16 mouse cellular contexts compared by ENCODE assay signal in the genomic region with DNA sequence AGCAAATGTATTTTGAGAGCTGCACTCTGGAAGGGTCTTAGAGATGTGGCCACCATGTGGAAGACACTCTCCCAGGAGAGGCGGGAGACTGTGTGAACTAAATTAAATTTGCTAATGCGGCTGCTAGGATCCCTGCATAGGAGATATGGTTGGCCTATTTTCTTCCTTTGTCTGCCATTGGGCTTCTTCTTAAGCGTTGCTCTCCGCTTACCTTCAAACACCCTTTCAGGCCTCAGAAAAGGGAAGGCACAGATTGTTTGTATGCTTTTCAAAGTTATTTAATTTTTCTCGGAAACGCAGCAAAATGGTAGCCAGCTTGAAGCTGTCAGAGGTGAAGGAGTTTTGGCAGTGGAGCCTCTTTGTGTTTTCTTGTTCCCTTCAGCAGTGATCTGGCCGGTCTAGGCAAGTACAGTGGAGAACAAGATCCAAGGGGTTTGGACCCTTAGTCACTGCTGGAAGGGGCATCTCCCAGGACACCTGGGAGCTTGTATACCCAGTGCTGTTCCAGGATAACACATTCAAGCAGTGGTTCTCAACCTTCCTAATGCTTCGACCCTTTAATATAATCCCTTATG. TPM values are rescaled to one million over a fixed set of nuclear protein-coding genes. Genes with fewer than 3 reads are reported as not detected.
DNase-seq lines count a peak whose midpoint lies in the region; ATAC-seq and TF ChIP-seq lines count a peak whose summit lies in the region.
"Had no signal": no experiment of that assay in that cellular context is flagged by ENCODE, and none has a peak within 500 bp of the region (broad histone marks: within the 10 kb centered on the region; RNA-seq: fewer than 3 reads in every experiment).

No protein-coding gene starts in this region.

- no peak for ATAC-seq in heart, embryonic 16.5 days (replicated peaks; ENCODE audit: extremely low read depth, insufficient read depth, low FRiP score)
- no peak; the same call in 1 of the 2 replicates for ATAC-seq in forebrain, postnatal 0 days
- no peak for ATAC-seq in midbrain, embryonic 13.5 days
- ATAC-seq: intestine, postnatal 0 days had no signal

- intact Hi-C loops in heart, postnatal 25 days (cut with DNase I), result loop anchor here (10.0 kb wide), 1 partner anchor 111 kb away; a partner anchor contains a TSS

- H3K27ac ChIP-seq in heart, embryonic 16.5 days (ENCODE audit: low read length), result 0 out of 2 replicates have a peak overlapping the region, but pooled peaks have one; percentile 7
- peak overlapping the region; percentile 71 for H3K27ac ChIP-seq in layer of hippocampus, adult 2 months
- peak overlapping the region; percentile 83 for H3K27ac ChIP-seq in forebrain, postnatal 0 days (ENCODE audit: low read depth, low read length)
- peak overlapping the region; percentile 49 for H3K27ac ChIP-seq in midbrain, embryonic 13.5 days
- H3K27ac ChIP-seq: heart, embryonic 13.5 days had no signal

- no peak overlapping the region for H3K4me3 ChIP-seq in heart, embryonic 16.5 days (ENCODE audit: low read length)
- no peak overlapping the region for H3K4me3 ChIP-seq in layer of hippocampus, adult 2 months
- no peak overlapping the region for H3K4me3 ChIP-seq in forebrain, postnatal 0 days (ENCODE audit: low read depth, low read length)
- H3K4me3 ChIP-seq in midbrain, embryonic 13.5 days (replicated peaks), result no peak overlapping the region
- H3K4me3 ChIP-seq: heart, embryonic 13.5 days had no signal

- no peak for DNase-seq in heart, postnatal 25 days (ENCODE audit: low spot score)
- no peak for DNase-seq in layer of hippocampus, adult 2 months (ENCODE audit: low spot score in 2 of 2)
- DNase-seq in layer of hippocampus, postnatal 25 days (ENCODE audit: extremely low spot score in 1 of 2, low spot score in 1 of 2), result no peak
- peak; percentile 60 for DNase-seq in forebrain, postnatal 0 days
- no peak for DNase-seq in urinary bladder, postnatal 14 days (ENCODE audit: low spot score)
- DNase-seq: adrenal gland, postnatal 10 days had no signal

- H3K27me3 ChIP-seq in heart, embryonic 16.5 days (ENCODE audit: control insufficient read depth, insufficient read depth, low read length), result no peaks in the 10 kb centered on the region
- no peaks in the 10 kb centered on the region for H3K27me3 ChIP-seq in forebrain, postnatal 0 days (ENCODE audit: insufficient read depth, low read length)
- no peaks in the 10 kb centered on the region for H3K27me3 ChIP-seq in midbrain, embryonic 13.5 days
- H3K27me3 ChIP-seq: heart, embryonic 13.5 days had no signal

- H3K4me1 ChIP-seq in heart, embryonic 16.5 days (ENCODE audit: control insufficient read depth, insufficient read depth, low read length), result no peaks in the 10 kb centered on the region
- peaks cover 15% of the 10 kb centered on the region; the same call in 1 of the 2 replicates for H3K4me1 ChIP-seq in forebrain, postnatal 0 days (ENCODE audit: insufficient read depth)
- H3K4me1 ChIP-seq in midbrain, embryonic 13.5 days (replicated peaks), result peaks cover 17% of the 10 kb centered on the region

- H3K36me3 ChIP-seq in heart, embryonic 16.5 days (ENCODE audit: control insufficient read depth, insufficient read depth), result no peaks in the 10 kb centered on the region
- no peaks in the 10 kb centered on the region for H3K36me3 ChIP-seq in forebrain, postnatal 0 days (ENCODE audit: insufficient read depth)
- H3K36me3 ChIP-seq in midbrain, embryonic 13.5 days, result no peaks in the 10 kb centered on the region
- H3K36me3 ChIP-seq: G1E; heart, embryonic 13.5 days had no signal

- no peak overlapping the region for H3K4me2 ChIP-seq in heart, embryonic 16.5 days (ENCODE audit: low read depth, low read length)
- no peak overlapping the region for H3K4me2 ChIP-seq in forebrain, postnatal 0 days (ENCODE audit: low read depth)
- H3K4me2 ChIP-seq in midbrain, embryonic 13.5 days (replicated peaks), result no peak overlapping the region
- H3K4me2 ChIP-seq: heart, embryonic 13.5 days had no signal

- no peak for TF ChIP-seq CTCF in layer of hippocampus, adult 2 months (conservative IDR thresholded peaks at IDR 0.05)
- TF ChIP-seq CTCF in forebrain, postnatal 0 days (IDR thresholded peaks at IDR 0.05; ENCODE audit: low read depth), result no peak

- no peak overlapping the region for H3K9ac ChIP-seq in heart, embryonic 16.5 days (ENCODE audit: low read length)
- no peak overlapping the region for H3K9ac ChIP-seq in forebrain, postnatal 0 days
- H3K9ac ChIP-seq in midbrain, embryonic 13.5 days (replicated peaks), result no peak overlapping the region
- H3K9ac ChIP-seq: heart, embryonic 13.5 days had no signal

- WGBS in heart, embryonic 16.5 days, result 66% methylated on average over 8 of the region's 8 CpGs
- 47% methylated on average over 8 of the region's 8 CpGs for WGBS in forebrain, postnatal 0 days
- WGBS in midbrain, embryonic 13.5 days, result 58% methylated on average over 8 of the region's 8 CpGs

- H3K9me3 ChIP-seq in heart, embryonic 16.5 days (replicated peaks; ENCODE audit: control insufficient read depth, low read length), result no peaks in the 10 kb centered on the region
- no peaks in the 10 kb centered on the region for H3K9me3 ChIP-seq in forebrain, postnatal 0 days (ENCODE audit: low read length)
- no peaks in the 10 kb centered on the region for H3K9me3 ChIP-seq in midbrain, embryonic 13.5 days
- H3K9me3 ChIP-seq: G1E; heart, embryonic 13.5 days had no signal

RNA-seq across cellular contexts. Expression of a gene that starts 2.8 kb away (rescaled TPM):
- polyA plus RNA-seq in heart, embryonic 16.5 days (2015; fragmentation: Nextera tagmentation; extraction: Ambion mirVana), result 1.1 and 1.5 TPM in 2 replicates
- total RNA-seq in heart, postnatal 25 days (2021), result not detected
- total RNA-seq in layer of hippocampus, adult 2 months (2021), result 1 to 10 TPM; 2.5 to 2.9 TPM
- 1 to 10 TPM; 2.0 to 2.4 TPM for total RNA-seq in layer of hippocampus, postnatal 25 days (2021)
- total RNA-seq in forebrain, postnatal 0 days (2014; rRNA removed), result 0.46 and 1.3 TPM in 2 replicates
- 0.43 and 0.85 TPM in 2 replicates for polyA plus RNA-seq in forebrain, postnatal 0 days (2015; fragmentation: Nextera tagmentation; extraction: Ambion mirVana)
- 0.15 and 0.36 TPM in 2 replicates for polyA plus RNA-seq in midbrain, embryonic 13.5 days (2015; fragmentation: Nextera tagmentation; extraction: Ambion mirVana)
- total RNA-seq: G1E; gastrocnemius, adult 8-10 months; liver, adult 2 months; monocyte, adult 5-6 weeks; neutrophil, adult 5-6 weeks had no signal
- polyA plus RNA-seq: G1E; liver, adult 2 months had no signal

RNA-seq across cellular contexts. Expression of a gene that starts 28.0 kb away (rescaled TPM):
- 0.17 and 0.39 TPM in 2 replicates for polyA plus RNA-seq in heart, embryonic 16.5 days (2015; fragmentation: Nextera tagmentation; extraction: Ambion mirVana)
- under 1 TPM in 1 of 2 experiments, not detected in 1; 0.11 TPM for total RNA-seq in heart, postnatal 25 days (2021)
- under 1 TPM in 1 of 2 experiments, not detected in 1; 0.23 TPM for total RNA-seq in layer of hippocampus, adult 2 months (2021)
- total RNA-seq in layer of hippocampus, postnatal 25 days (2021), result not detected
- total RNA-seq in forebrain, postnatal 0 days (2014; rRNA removed), result 0.15 and 0.24 TPM in 2 replicates
- 0.15 and 0.25 TPM in 2 replicates for polyA plus RNA-seq in forebrain, postnatal 0 days (2015; fragmentation: Nextera tagmentation; extraction: Ambion mirVana)
- polyA plus RNA-seq in midbrain, embryonic 13.5 days (2015; fragmentation: Nextera tagmentation; extraction: Ambion mirVana), result not detected in 2 replicates
- total RNA-seq: gastrocnemius, adult 8-10 months; left cerebral cortex, postnatal 25 days; liver, adult 2 months had no signal
- polyA plus RNA-seq: G1E; heart, embryonic 13.5 days had no signal

Comparison
In these comparisons a context has a peak if more than half of its experiments do, and no peak if none do; other contexts are left out.
1. H3K27ac ChIP-seq: peak in every context shown above with its lines; median percentile 83 in forebrain, postnatal 0 days; 71 in layer of hippocampus, adult 2 months; 49 in midbrain, embryonic 13.5 days; 7 in heart, embryonic 16.5 days.